Mouse (Mus musculus) G1E (cell line): ENCODE measurements around the gene Bmpr1b.

Experiments used
- CTCF ChIP-seq: IDR thresholded peaks from 2 replicates; pipeline ENCODE4 v1.5.1; 2012; ENCODE audit warnings: low read depth, low read length, inconsistent platforms, mixed read lengths
- GATA1 ChIP-seq: IDR thresholded peaks from 2 replicates; pipeline ENCODE4 v1.6.1; 2012; ENCODE audit warnings: borderline replicate concordance, low read length, inconsistent platforms, mixed read lengths
- GATA2 ChIP-seq: IDR thresholded peaks from 2 replicates; pipeline ENCODE4 v1.6.1; 2012; ENCODE audit warnings: low read depth, low read length, inconsistent platforms, borderline replicate concordance
- POLR2AphosphoS5 ChIP-seq: IDR thresholded peaks from 2 replicates; pipeline ENCODE4 v1.6.1; 2012; ENCODE audit warnings: low read depth, low read length, inconsistent platforms; ENCODE audit not compliant: insufficient replicate concordance
- TAL1 ChIP-seq: conservative IDR thresholded peaks from 2 replicates; pipeline ENCODE4 v1.6.1; 2012; ENCODE audit warnings: low read depth, low read length, inconsistent platforms, mixed read lengths

GRCm38 (mm10) chr3:141819331-141819941, 349.8 kb downstream of the Bmpr1b start:
- TF ChIP-seq CTCF (no peak), TAL1 (no peak), POLR2AphosphoS5 (no peak), GATA2 (no peak), GATA1 (no peak)
